Mouse (Mus musculus) thymus, adult 2 months (tissue): Measurements from ENCODE around the gene Slc7a4.

Experiments used
- CTCF ChIP-seq: fragments of 200-500 bp; IDR thresholded peaks from 2 replicates; pipeline ENCODE4 v1.5.1; 2012; ENCODE audit warnings: mild to moderate bottlenecking, control low read depth, low read length, moderate library complexity, borderline replicate concordance; ENCODE audit not compliant: control insufficient read depth, poor library complexity, insufficient read depth; ENCODE audit errors: extremely low read depth
- POLR2A ChIP-seq: fragments of 200-500 bp; IDR thresholded peaks from 2 replicates; pipeline ENCODE4 v1.6.1; 2012; ENCODE audit warnings: mild to moderate bottlenecking, low read length, control low read depth, moderate library complexity; ENCODE audit not compliant: control insufficient read depth, poor library complexity, insufficient read depth; ENCODE audit errors: extremely low read depth

- TF ChIP-seq POLR2A (peak; percentile 88), CTCF (peak; percentile 46; the same call in 1 of the 2 replicates)
Measured at GRCm38 (mm10) chr16:17530640-17531288, 52.2 kb downstream of the Slc7a4 start, which contains the start of gene Thap7.
